Mouse (Mus musculus): ENCODE measurements at regions not wholly inside any gene's neighbourhood (a gene's known extent, or its start where the extent isn't known, plus 50 kb on each side); places are given as distances from the start of the nearest gene placed in this dataset.
A peak's percentile ranks its signal among the peaks of the same experiment; 100 is the strongest.

DNA sequence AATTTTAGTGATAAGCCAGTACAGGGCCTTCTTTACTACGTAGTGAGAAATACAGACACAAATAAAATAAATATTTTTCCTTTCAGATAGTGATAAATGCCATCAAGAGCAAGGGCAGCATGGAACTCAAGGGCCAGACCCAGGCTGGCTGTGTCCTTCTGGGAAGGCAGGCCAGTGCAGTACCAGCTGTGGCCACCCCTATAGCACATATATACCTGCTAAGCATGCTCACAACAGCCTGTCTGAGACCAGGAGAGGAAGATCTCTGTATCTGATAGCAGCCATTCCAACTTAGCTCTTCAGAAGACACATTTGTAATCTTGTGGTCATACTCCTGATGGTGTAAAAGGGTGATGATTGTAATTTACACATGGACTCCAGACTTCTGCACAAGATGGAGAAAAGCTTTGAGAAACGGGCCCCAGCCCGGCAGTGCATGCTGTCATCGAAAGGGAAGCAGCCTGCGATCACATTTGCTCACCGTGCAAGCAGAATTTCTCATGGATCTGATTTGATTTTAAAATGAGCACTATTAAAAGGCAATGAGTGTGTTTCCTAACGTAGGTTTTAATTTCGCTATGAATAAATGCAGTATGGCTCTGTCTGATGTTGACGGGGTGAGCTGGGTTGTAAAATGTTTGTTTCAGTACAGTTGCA, 335.6 kb downstream of the Tmem38b start:
- peak in 1 of 2 experiments; percentile 6 for DNase-seq (ENCODE audit: low spot score in 2 of 2)

DNA sequence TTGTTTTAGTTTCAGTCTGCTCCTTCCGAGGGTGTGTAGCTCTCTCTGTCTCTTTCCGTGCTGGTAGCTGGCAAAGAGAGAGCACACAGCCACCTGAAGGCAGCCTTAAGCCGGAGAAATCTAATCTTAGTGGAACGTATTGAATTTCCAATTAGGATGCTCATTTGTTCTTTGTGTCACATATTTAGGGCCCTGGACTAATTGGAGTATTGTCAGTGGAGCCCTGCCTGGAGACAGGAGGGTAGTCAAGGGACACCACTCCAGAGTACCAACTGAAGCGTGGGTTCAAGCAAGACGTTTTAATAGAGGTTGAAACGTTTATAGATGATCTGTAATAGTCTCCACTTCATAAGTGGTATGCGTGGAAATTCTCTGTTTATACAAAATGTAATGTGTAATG, 336.5 kb downstream of the Tmem38b start:
- DNase-seq (ENCODE audit: low spot score in 2 of 2) = no peak

DNA sequence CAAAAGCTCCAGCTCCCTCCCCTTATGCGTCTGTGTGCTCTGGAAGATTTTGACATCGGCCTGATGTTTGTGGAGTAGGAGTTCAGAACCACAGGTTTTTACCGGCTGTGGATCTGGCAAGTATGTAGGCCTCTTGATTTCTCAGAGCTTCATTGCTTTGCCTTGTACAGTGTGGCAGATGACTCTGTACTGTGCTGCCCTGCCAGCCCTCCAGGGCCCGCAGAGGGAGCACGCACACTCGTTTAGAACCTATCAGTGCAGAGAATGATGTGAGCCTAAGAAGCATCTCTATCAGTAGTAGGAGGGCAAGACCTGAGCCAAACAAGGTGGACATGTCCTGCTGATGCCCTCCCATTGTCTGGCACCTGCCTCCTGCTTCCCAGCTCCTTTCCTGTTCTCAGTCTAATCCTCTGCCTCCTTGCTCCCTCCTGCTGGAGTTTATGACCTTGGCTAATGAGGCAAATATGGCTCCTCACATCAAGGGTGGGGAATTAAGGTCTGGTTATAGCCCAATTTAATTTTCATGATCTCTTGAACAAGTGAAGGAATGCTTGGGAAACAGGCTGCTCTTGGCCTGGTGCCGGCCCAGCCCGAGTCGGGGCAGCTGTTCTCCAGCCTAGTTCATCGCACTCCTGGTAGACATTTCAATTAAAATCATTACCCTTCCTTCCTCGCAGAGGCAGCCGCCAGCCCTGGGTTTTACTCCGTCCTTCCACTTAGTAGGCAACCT, 344.5 kb downstream of the Tmem38b start:
- no peak for DNase-seq (ENCODE audit: low spot score in 2 of 2)

DNA sequence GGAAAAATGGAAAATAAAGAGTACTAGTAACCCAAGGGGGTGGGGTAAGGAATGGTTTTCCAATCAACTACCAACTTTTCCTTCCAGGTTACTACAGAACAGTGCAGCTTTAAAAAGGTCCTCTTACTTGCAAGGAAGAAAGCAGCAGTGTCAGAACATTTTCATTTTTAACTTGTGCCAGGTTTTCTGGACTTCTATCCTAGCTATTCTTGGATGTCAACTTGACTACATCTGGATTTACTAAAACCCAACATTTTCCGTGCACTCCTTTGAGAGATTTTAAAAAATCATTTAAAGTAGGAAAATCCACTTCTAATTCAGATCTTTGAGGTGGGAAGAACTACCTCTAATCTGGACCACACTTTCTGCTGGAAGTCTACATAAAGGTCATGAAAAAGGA, 358.4 kb downstream of the Tmem38b start:
- no peak for DNase-seq (ENCODE audit: low spot score in 2 of 2)

DNA sequence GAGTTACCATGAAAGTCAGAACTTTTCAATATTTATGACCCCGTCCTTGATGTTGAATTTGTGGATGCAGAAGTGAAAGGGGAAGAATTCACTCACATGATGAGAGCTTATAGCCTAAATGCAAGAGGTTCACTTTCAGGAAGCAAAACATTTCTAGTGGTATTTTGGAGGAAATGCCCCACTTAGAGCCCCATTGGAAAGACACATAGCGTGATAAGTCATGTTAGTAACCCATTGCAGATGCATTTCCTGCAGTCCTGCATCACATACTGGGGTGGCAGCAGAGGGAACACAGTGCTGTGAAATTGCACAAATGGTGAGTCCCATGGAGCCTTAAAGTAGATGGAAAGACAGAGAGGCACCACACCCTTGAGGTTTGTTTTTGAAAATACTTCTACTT, 369.9 kb downstream of the Tmem38b start:
- DNase-seq (ENCODE audit: low spot score in 2 of 2) = no peak

DNA sequence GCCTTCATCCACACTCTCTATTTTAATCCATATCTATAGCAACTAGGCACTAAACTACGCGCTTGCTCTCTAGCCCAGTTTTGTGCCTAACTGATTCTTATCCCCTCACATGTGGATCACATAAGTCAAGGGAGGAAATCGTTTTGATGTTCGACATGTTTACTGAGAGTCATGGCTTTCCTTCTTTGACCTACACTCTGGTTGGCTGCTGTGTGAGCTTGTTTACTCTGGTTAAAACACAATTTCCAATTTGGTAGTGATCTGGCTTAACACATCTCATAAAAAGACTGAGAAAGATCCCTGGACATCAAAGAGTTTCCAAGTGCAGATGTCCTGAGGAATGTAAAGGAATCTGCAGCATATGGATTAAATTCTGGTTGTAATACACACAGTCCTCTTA, 376.6 kb downstream of the Tmem38b start:
- no peak for DNase-seq (ENCODE audit: low spot score in 2 of 2)

DNA sequence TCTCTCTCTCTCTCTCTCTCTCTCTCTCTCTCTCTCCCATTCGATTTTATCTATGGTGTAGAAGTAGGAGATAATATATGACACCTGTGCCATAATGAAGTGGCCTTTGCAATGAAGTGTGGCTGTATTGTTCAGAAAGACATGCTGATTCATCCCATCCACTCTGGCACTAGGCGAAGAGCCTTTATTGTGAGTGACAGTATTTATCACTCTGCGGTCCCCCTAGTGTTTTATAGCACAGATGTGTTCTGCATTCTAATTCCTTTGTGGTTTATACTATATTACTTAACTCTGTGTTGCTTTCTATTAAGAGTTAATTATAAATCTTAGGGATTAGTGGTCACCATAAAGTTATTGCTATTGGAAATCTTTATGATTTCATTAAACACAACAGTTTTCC, 398.7 kb downstream of the Tmem38b start:
- no peak for DNase-seq (ENCODE audit: low spot score in 2 of 2)

All from frontal cortex, postnatal 10 days (tissue).